In genomic region chr11:75290566-75291271, GRCm38 (mm10) we compare ENCODE assay signal across 8 mouse cellular contexts. TPM values are rescaled to one million over a fixed set of nuclear protein-coding genes. Genes with fewer than 3 reads are reported as not detected.
DNase-seq lines count a peak whose midpoint lies in the region; ATAC-seq lines count a peak whose summit lies in the region.

No protein-coding gene starts in this region.

- DNase-seq in Muller cell, postnatal 12 days (ENCODE audit: inconsistent ontology term) = peak; percentile 86
- DNase-seq in cerebellum, adult 9-11 months = peak; percentile 87
- DNase-seq in frontal cortex, postnatal 10 days (ENCODE audit: low spot score in 2 of 2) = peak; percentile 70 to 87
- DNase-seq in hindbrain, embryonic 11.5 days (ENCODE audit: low spot score) = peak; percentile 96
- peak; percentile 91 for DNase-seq in layer of hippocampus, adult 9-11 months
- DNase-seq in lung, postnatal 36 days = peak; percentile 96
- DNase-seq in right cerebral cortex, adult 18-20 months = peak; percentile 93
- peak; percentile 53 for DNase-seq in urinary bladder, adult 2 months (ENCODE audit: low spot score)

- H3K27me3 ChIP-seq in hindbrain, embryonic 11.5 days (ENCODE audit: control insufficient read depth, insufficient read depth, low read length) = 0 out of 2 replicates have a peak, but pooled peaks cover 5% of the 10 kb centered on the region

- no peaks in the 10 kb centered on the region for H3K4me1 ChIP-seq in hindbrain, embryonic 11.5 days (replicated peaks; ENCODE audit: control insufficient read depth, insufficient read depth, low read length)

- 20% methylated on average over 6 of the region's 6 CpGs for WGBS in hindbrain, embryonic 11.5 days

- H3K36me3 ChIP-seq in hindbrain, embryonic 11.5 days (ENCODE audit: control insufficient read depth, insufficient read depth, low read length) = no peaks in the 10 kb centered on the region

- no peak overlapping the region for H3K4me2 ChIP-seq in hindbrain, embryonic 11.5 days (replicated peaks; ENCODE audit: low read depth, low read length)

- H3K9me3 ChIP-seq in hindbrain, embryonic 11.5 days (ENCODE audit: control insufficient read depth, low read length) = no peaks in the 10 kb centered on the region

- no peak overlapping the region for H3K9ac ChIP-seq in hindbrain, embryonic 11.5 days (ENCODE audit: low read depth, low read length)

- no peak overlapping the region for H3K27ac ChIP-seq in hindbrain, embryonic 11.5 days (ENCODE audit: low read depth, low read length)

- H3K4me3 ChIP-seq in hindbrain, embryonic 11.5 days (ENCODE audit: low read depth, low read length) = no peak overlapping the region

- peak; percentile 63; the same call in 1 of the 2 replicates for ATAC-seq in hindbrain, embryonic 11.5 days (ENCODE audit: low FRiP score)

RNA-seq across cellular contexts. Expression of gene Rpa1, which starts 57.4 kb away (rescaled TPM):
- polyA plus RNA-seq in hindbrain, embryonic 11.5 days (2014; fragmentation: Nextera tagmentation; extraction: Ambion mirVana) = 100 and 105 TPM in 2 replicates
- 55.4 and 72.0 TPM in 2 replicates for polyA plus RNA-seq in urinary bladder, adult 2 months (2012; rRNA removed)

RNA-seq across cellular contexts. Expression of gene Smyd4, which starts 57.5 kb away (rescaled TPM):
- polyA plus RNA-seq in hindbrain, embryonic 11.5 days (2014; fragmentation: Nextera tagmentation; extraction: Ambion mirVana) = 11.7 and 13.9 TPM in 2 replicates
- 6.7 and 6.8 TPM in 2 replicates for polyA plus RNA-seq in urinary bladder, adult 2 months (2012; rRNA removed)
